Mouse (Mus musculus): Measurements from ENCODE around the gene 4930430F08Rik. TPM values are rescaled to one million over a fixed set of nuclear protein-coding genes. Genes with fewer than 3 reads are reported as not detected.
A peak's percentile ranks its signal among the peaks of the same experiment; 100 is the strongest.
"Not testable (repeated sequence)": the region's sequence is repeated elsewhere in the genome, so short reads cannot be mapped to it uniquely, and the experiment has no call there.

The 4930430F08Rik gene
- polyA plus RNA-seq, 1 experiment from 2014 or later = 7.8 TPM

- H3K4me2 ChIP-seq (ENCODE audit: low read depth, low read length) = peak overlapping the region; percentile 86
- H3K9me3 ChIP-seq (replicated peaks; ENCODE audit: control insufficient read depth, low read length) = no peaks in the 10 kb centered on the region
- peak overlapping the region; percentile 96 for H3K4me3 ChIP-seq (ENCODE audit: low read length)
- WGBS = 0% methylated on average over 31 of the region's 31 CpGs
- H3K36me3 ChIP-seq (ENCODE audit: control insufficient read depth, insufficient read depth) = peaks cover 4% of the 10 kb centered on the region; the same call in 1 of the 2 replicates
- no peaks in the 10 kb centered on the region for H3K27me3 ChIP-seq (ENCODE audit: control insufficient read depth, insufficient read depth, low read length)
- H3K9ac ChIP-seq (ENCODE audit: low read length) = peak overlapping the region; percentile 84
- peak; percentile 99 for ATAC-seq (replicated peaks; ENCODE audit: extremely low read depth, insufficient read depth, low FRiP score)
- H3K4me1 ChIP-seq (ENCODE audit: control insufficient read depth, insufficient read depth, low read length) = peaks cover 5% of the 10 kb centered on the region; the same call in 1 of the 2 replicates
- peak overlapping the region; percentile 71 for H3K27ac ChIP-seq (ENCODE audit: low read length)
Measured at GRCm38 (mm10) chr10:100588932-100589388, 1.3 kb downstream of the 4930430F08Rik start.

- peak overlapping the region; percentile 84 for H3K9ac ChIP-seq (ENCODE audit: low read length)
- H3K9me3 ChIP-seq (replicated peaks; ENCODE audit: control insufficient read depth, low read length) = no peaks in the 10 kb centered on the region
- 0 out of 2 replicates have a peak, but pooled peaks have one; percentile 17 for ATAC-seq (replicated peaks; ENCODE audit: extremely low read depth, insufficient read depth, low FRiP score)
- peak overlapping the region; percentile 86 for H3K4me2 ChIP-seq (ENCODE audit: low read depth, low read length)
- peak overlapping the region; percentile 96 for H3K4me3 ChIP-seq (ENCODE audit: low read length)
- H3K27me3 ChIP-seq (ENCODE audit: control insufficient read depth, insufficient read depth, low read length) = no peaks in the 10 kb centered on the region
- WGBS = 45% methylated on average over 7 of the region's 7 CpGs
- peaks cover 5% of the 10 kb centered on the region; the same call in 1 of the 2 replicates for H3K4me1 ChIP-seq (ENCODE audit: control insufficient read depth, insufficient read depth, low read length)
- peaks cover 4% of the 10 kb centered on the region; the same call in 1 of the 2 replicates for H3K36me3 ChIP-seq (ENCODE audit: control insufficient read depth, insufficient read depth)
- peak overlapping the region; percentile 71 for H3K27ac ChIP-seq (ENCODE audit: low read length)
Measured at GRCm38 (mm10) chr10:100588524-100588923, 1.7 kb downstream of the 4930430F08Rik start.

- no peak overlapping the region for H3K27ac ChIP-seq (ENCODE audit: low read length)
- H3K9ac ChIP-seq (ENCODE audit: low read length) = no peak overlapping the region
- H3K36me3 ChIP-seq (ENCODE audit: control insufficient read depth, insufficient read depth) = peaks cover 4% of the 10 kb centered on the region; the same call in 1 of the 2 replicates
- H3K4me1 ChIP-seq (ENCODE audit: control insufficient read depth, insufficient read depth, low read length) = peaks cover 5% of the 10 kb centered on the region; the same call in 1 of the 2 replicates
- no peaks in the 10 kb centered on the region for H3K9me3 ChIP-seq (replicated peaks; ENCODE audit: control insufficient read depth, low read length)
- 59% methylated on average over 3 of the region's 3 CpGs for WGBS
- H3K27me3 ChIP-seq (ENCODE audit: control insufficient read depth, insufficient read depth, low read length) = no peaks in the 10 kb centered on the region
- H3K4me2 ChIP-seq (ENCODE audit: low read depth, low read length) = no peak overlapping the region
- no peak for ATAC-seq (replicated peaks; ENCODE audit: extremely low read depth, insufficient read depth, low FRiP score)
- no peak overlapping the region for H3K4me3 ChIP-seq (ENCODE audit: low read length)
Measured at GRCm38 (mm10) chr10:100584178-100584577, 6.0 kb downstream of the 4930430F08Rik start.

GRCm38 (mm10) chr10:100575294-100575693 is 14.9 kb downstream of the 4930430F08Rik start:
- H3K4me2 ChIP-seq (ENCODE audit: low read depth, low read length) = no peak overlapping the region
- H3K27ac ChIP-seq (ENCODE audit: low read length) = no peak overlapping the region
- 79% methylated on average over 7 of the region's 7 CpGs for WGBS
- no peak for ATAC-seq (replicated peaks; ENCODE audit: extremely low read depth, insufficient read depth, low FRiP score)
- no peak overlapping the region for H3K4me3 ChIP-seq (ENCODE audit: low read length)
- peaks cover 22% of the 10 kb centered on the region for H3K36me3 ChIP-seq (ENCODE audit: control insufficient read depth, insufficient read depth)
- H3K9me3 ChIP-seq (replicated peaks; ENCODE audit: control insufficient read depth, low read length) = no peaks in the 10 kb centered on the region
- no peak overlapping the region for H3K9ac ChIP-seq (ENCODE audit: low read length)
- no peaks in the 10 kb centered on the region for H3K27me3 ChIP-seq (ENCODE audit: control insufficient read depth, insufficient read depth, low read length)
- H3K4me1 ChIP-seq (ENCODE audit: control insufficient read depth, insufficient read depth, low read length) = no peaks in the 10 kb centered on the region

- Histone ChIP-seq H3K4me3 (ENCODE audit: low read length) (no peak overlapping the region), H3K36me3 (ENCODE audit: control insufficient read depth, insufficient read depth) (peaks cover 22% of the 10 kb centered on the region), H3K27ac (ENCODE audit: low read length) (no peak overlapping the region), H3K27me3 (ENCODE audit: control insufficient read depth, insufficient read depth, low read length) (no peaks in the 10 kb centered on the region), H3K4me2 (ENCODE audit: low read depth, low read length) (no peak overlapping the region), H3K4me1 (ENCODE audit: control insufficient read depth, insufficient read depth, low read length) (no peaks in the 10 kb centered on the region), H3K9me3 (replicated peaks; ENCODE audit: control insufficient read depth, low read length) (no peaks in the 10 kb centered on the region), H3K9ac (ENCODE audit: low read length) (no peak overlapping the region)
- WGBS = 84% methylated on average over 7 of the region's 7 CpGs
- no peak for ATAC-seq (replicated peaks; ENCODE audit: extremely low read depth, insufficient read depth, low FRiP score)
Measured at GRCm38 (mm10) chr10:100574505-100575149, 15.6 kb downstream of the 4930430F08Rik start.

- no peak overlapping the region for H3K27ac ChIP-seq (ENCODE audit: low read length)
Measured at GRCm38 (mm10) chr10:100571707-100572106, 18.5 kb downstream of the 4930430F08Rik start.

GRCm38 (mm10) chr10:100564112-100564511 is 26.1 kb downstream of the 4930430F08Rik start:
- Histone ChIP-seq H3K4me3 (ENCODE audit: low read length) (no peak overlapping the region), H3K4me1 (ENCODE audit: control insufficient read depth, insufficient read depth, low read length) (no peaks in the 10 kb centered on the region), H3K9me3 (replicated peaks; ENCODE audit: control insufficient read depth, low read length) (no peaks in the 10 kb centered on the region), H3K27me3 (ENCODE audit: control insufficient read depth, insufficient read depth, low read length) (no peaks in the 10 kb centered on the region), H3K27ac (ENCODE audit: low read length) (no peak overlapping the region), H3K9ac (ENCODE audit: low read length) (no peak overlapping the region), H3K4me2 (ENCODE audit: low read depth, low read length) (no peak overlapping the region), H3K36me3 (ENCODE audit: control insufficient read depth, insufficient read depth) (peaks cover 8% of the 10 kb centered on the region)
- no peak for ATAC-seq (replicated peaks; ENCODE audit: extremely low read depth, insufficient read depth, low FRiP score)
- WGBS = 53% methylated on average over 3 of the region's 3 CpGs

More at GRCm38 (mm10) chr10:100571707-100572106, 18.5 kb downstream of the 4930430F08Rik start:
- Histone ChIP-seq H3K4me3 (ENCODE audit: low read length) (no peak overlapping the region), H3K9ac (ENCODE audit: low read length) (no peak overlapping the region), H3K27me3 (ENCODE audit: control insufficient read depth, insufficient read depth, low read length) (no peaks in the 10 kb centered on the region), H3K36me3 (ENCODE audit: control insufficient read depth, insufficient read depth) (peaks cover 15% of the 10 kb centered on the region; the same call in 1 of the 2 replicates), H3K9me3 (replicated peaks; ENCODE audit: control insufficient read depth, low read length) (no peaks in the 10 kb centered on the region), H3K4me1 (ENCODE audit: control insufficient read depth, insufficient read depth, low read length) (no peaks in the 10 kb centered on the region), H3K4me2 (ENCODE audit: low read depth, low read length) (no peak overlapping the region)
- 88% methylated on average over 3 of the region's 3 CpGs for WGBS
- ATAC-seq (replicated peaks; ENCODE audit: extremely low read depth, insufficient read depth, low FRiP score) = no peak

- not testable (repeated sequence) for H3K4me2 ChIP-seq (ENCODE audit: low read depth, low read length); H3K27me3 ChIP-seq (ENCODE audit: control insufficient read depth, insufficient read depth, low read length); H3K4me3 ChIP-seq (ENCODE audit: low read length); ATAC-seq (replicated peaks; ENCODE audit: extremely low read depth, insufficient read depth, low FRiP score); H3K9me3 ChIP-seq (replicated peaks; ENCODE audit: control insufficient read depth, low read length); H3K27ac ChIP-seq (ENCODE audit: low read length); H3K36me3 ChIP-seq (ENCODE audit: control insufficient read depth, insufficient read depth); H3K9ac ChIP-seq (ENCODE audit: low read length); H3K4me1 ChIP-seq (ENCODE audit: control insufficient read depth, insufficient read depth, low read length)
- WGBS = 91% methylated on average over 3 of the region's 3 CpGs
Measured at GRCm38 (mm10) chr10:100560194-100560883, 29.9 kb downstream of the 4930430F08Rik start.
